Mouse (Mus musculus) cerebellum, adult 9-10 months (tissue): ENCODE measurements at regions not wholly inside any gene's neighbourhood (a gene's known extent, or its start where the extent isn't known, plus 50 kb on each side); places are given as distances from the start of the nearest gene placed in this dataset.

Experiments
- DNase-seq: peaks from one replicate; pipeline ENCODE4 v3.0.0; 2022

DNA sequence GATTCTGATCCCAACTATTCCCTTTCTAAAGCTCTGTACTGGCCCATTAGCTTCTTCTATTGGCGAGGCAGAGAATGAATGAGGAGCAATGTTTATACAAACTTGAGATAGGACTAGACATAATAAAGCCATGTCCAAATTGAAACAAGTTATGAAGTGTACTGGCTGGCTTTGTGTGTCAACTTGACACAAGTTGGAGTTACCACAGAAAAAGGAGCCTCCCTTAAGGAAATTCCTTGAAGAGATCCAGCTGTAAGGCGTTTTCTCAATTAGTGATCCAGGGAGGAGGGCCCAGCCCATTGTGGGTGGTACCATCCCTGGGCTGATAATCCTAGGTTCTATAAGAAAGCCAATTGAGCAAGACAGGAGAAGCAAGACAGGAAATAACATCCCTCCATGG, 135.9 kb upstream of the Cr2 start:
- DNase-seq, result no peak

DNA sequence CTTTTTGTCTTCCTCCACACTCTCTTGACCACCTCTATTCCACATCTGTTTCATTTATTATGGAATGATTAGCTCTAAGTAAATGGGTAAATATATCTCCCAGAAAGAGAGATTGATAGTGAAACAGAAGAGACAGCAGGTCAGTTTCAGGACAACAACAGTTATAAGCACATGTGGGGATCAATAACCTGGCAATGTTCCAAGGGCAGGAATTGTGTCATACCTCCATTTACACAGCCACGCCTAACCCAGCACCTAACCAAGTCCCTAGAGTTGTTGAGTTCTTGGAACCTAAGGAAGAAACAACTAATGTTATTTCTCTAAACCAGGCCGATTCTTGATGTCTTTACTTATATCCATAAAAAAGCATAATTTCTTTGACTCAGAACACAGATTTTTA, 108.6 kb upstream of the Cr2 start:
- no peak for DNase-seq

- peak; percentile 89 for DNase-seq
Observed at GRCm38 (mm10) chr1:195241496-195241895, 65.0 kb upstream of the Cr2 start.

- DNase-seq, result peak; percentile 52
Observed at GRCm38 (mm10) chr1:195232658-195233057, 56.1 kb upstream of the Cr2 start.

DNA sequence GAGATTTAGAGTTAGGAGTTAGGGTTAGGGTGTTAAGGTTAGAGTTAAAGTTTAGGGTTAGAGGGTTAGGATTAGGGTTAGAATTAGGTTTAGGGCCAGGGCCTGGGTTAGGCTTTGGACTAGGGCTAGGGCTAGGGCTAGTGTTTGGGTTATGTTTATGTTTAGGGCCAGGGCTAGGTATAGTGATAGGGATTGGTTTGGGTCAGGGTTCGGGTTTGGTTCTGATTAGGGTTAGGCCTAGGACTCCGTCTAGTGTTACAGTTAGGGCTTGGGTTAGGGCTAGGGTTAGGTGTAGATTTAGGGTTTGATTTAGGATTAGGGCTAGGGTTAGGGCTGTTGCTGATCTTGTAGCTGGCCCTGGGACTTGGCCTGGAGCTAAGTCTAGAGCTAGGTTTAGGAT, 50.5 kb upstream of the Cr2 start:
- DNase-seq, result no peak
